Mouse (Mus musculus) neural tube, embryonic 11.5 days (tissue): Measurements from ENCODE around the gene Zfp426. TPM values are rescaled to one million over a fixed set of nuclear protein-coding genes. Genes with fewer than 3 reads are reported as not detected.

ENCODE experiments used
- ATAC-seq: fragments of 200-750 bp; cut with Nextera tagmentation; 2 replicates; pipeline ENCODE4 v1.8.0; 2017; ENCODE audit warnings: moderate number of reproducible peaks, mild to moderate bottlenecking, moderate TSS enrichment, moderate library complexity; ENCODE audit not compliant: insufficient read depth, low FRiP score, low TSS enrichment
- DNase-seq: peaks from one replicate; pipeline ENCODE4 v3.0.0-alpha.2; 2015; ENCODE audit warnings: low spot score
- H3K27ac ChIP-seq: fragments of 300-500 bp; sonication (generic); 2 replicates; pipeline ENCODE4 v1.5.1; 2014; ENCODE audit warnings: low read depth, mild to moderate bottlenecking, low read length
- H3K27me3 ChIP-seq: fragments of 300-500 bp; sonication (generic); 2 replicates; pipeline ENCODE4 v1.6.1; 2014; ENCODE audit warnings: mild to moderate bottlenecking, low read length, mixed read lengths; ENCODE audit not compliant: control insufficient read depth, insufficient read depth
- H3K36me3 ChIP-seq: fragments of 300-500 bp; sonication (generic); 2 replicates; pipeline ENCODE4 v1.6.1; 2014; ENCODE audit warnings: mild to moderate bottlenecking, low read length, moderate library complexity, mixed read lengths; ENCODE audit not compliant: control insufficient read depth, insufficient read depth
- H3K4me1 ChIP-seq: fragments of 300-500 bp; sonication (generic); 2 replicates; pipeline ENCODE4 v1.6.1; 2014; ENCODE audit warnings: low read length, mixed read lengths; ENCODE audit not compliant: control insufficient read depth, insufficient read depth
- H3K4me2 ChIP-seq: fragments of 300-500 bp; sonication (generic); 2 replicates; pipeline ENCODE4 v1.6.1; 2014; ENCODE audit warnings: low read depth, mild to moderate bottlenecking, moderate library complexity
- H3K4me3 ChIP-seq: fragments of 300-500 bp; sonication (generic); 2 replicates; pipeline ENCODE4 v1.5.1; 2014; ENCODE audit warnings: low read depth, low read length
- H3K9ac ChIP-seq: fragments of 300-500 bp; sonication (generic); 2 replicates; pipeline ENCODE4 v1.6.1; 2014; ENCODE audit warnings: mild to moderate bottlenecking, low read length
- H3K9me3 ChIP-seq: fragments of 300-500 bp; sonication (generic); 2 replicates; pipeline ENCODE4 v1.6.1; 2016; ENCODE audit warnings: low read length; ENCODE audit not compliant: control insufficient read depth
- WGBS: fragments of 180-500 bp; shearing (Covaris S2); extraction: QIAGEN DNeasy Blood & Tissue Kit; methylation state at CpG from one replicate; pipeline ENCODE4 v1.1.7; 2014; 5-methylcytosine and 5-hydroxymethylcytosine counted together
- polyA plus RNA-seq: library from polyadenylated mRNA; unstranded; fragments of >200 nt; fragmentation: Nextera tagmentation; extraction: Ambion mirVana; gene quantifications from 2 replicates; pipeline ENCODE4 v1.2.1, GENCODE M21; 2014

The Zfp426 gene
- polyA plus RNA-seq, 1 experiment from 2014 or later, result 37.6 TPM

DNA sequence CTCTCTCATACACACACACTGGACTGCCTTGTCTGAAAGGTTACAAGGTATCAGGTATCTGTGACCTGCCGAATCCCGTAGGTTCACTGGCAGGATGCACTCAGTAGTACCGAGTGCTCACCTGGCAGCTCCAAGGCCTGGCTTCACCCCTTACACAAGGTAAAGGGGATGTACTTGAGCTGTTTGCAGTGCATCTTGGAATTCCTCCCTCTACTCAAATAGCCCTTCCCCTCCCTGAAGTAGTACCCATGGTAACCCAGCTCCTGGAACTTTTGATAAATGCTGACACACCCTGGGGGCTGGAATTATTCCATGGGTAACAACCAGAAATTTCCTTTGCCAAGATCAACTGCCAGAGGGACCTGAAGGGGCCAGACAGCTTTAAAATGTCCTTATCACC is 21.5 kb upstream of the Zfp426 start:
- WGBS, result 91% methylated on average over 3 of the region's 3 CpGs
- H3K36me3 ChIP-seq, result peaks cover 7% of the 10 kb centered on the region
- no peaks in the 10 kb centered on the region for H3K9me3 ChIP-seq
- DNase-seq (no peak), ATAC-seq (no peak)
- H3K27ac ChIP-seq, result no peak overlapping the region
- no peak overlapping the region for H3K4me3 ChIP-seq
- H3K9ac ChIP-seq, result no peak overlapping the region
- H3K4me2 ChIP-seq, result no peak overlapping the region
- peaks cover 7% of the 10 kb centered on the region; the same call in 1 of the 2 replicates for H3K4me1 ChIP-seq
- no peaks in the 10 kb centered on the region for H3K27me3 ChIP-seq

DNA sequence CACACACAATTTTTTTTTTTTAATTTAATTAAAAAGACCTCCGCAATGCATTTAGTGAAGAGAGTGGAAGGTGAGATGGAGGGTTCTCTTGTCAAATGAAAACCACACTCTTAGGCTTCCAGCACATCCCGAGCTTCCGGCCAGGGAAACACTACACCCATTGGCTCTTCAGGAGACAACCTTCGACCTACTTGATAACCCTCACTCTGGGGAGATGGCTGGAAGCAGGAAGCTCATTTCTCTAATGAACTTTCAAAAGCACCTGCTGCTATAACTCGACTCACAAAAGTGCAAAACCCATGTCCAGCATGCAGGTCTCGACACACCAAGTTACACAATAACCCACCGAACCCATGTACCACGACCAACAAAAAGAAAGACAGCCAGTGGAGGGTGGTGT is 20.2 kb upstream of the Zfp426 start:
- H3K4me3 ChIP-seq, result no peak overlapping the region
- no peak for ATAC-seq
- DNase-seq, result no peak
- no peak overlapping the region for H3K9ac ChIP-seq
- no peak overlapping the region for H3K4me2 ChIP-seq
- H3K36me3 ChIP-seq, result peaks cover 7% of the 10 kb centered on the region; the same call in 1 of the 2 replicates
- 90% methylated on average over 8 of the region's 8 CpGs for WGBS
- H3K4me1 ChIP-seq, result no peaks in the 10 kb centered on the region
- no peaks in the 10 kb centered on the region for H3K9me3 ChIP-seq
- H3K27ac ChIP-seq, result no peak overlapping the region
- no peaks in the 10 kb centered on the region for H3K27me3 ChIP-seq

DNA sequence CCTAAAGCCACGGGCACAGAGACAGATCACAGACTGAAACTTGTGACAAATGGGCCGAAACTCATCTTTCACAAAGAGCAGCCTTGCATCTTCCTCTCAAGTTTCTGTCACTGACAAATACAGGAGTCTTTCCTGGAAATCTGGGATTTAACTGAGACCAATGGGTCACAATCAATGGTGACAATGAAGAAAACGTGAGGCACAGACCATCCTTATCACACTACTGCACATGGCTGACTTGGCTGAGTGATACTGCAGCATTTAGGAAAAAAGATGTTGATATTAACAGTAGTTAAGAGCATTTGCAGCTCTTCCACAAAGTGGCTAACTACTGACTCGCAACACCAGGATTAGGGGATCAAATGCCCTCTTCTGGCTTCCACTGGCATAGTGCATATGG is 19.1 kb upstream of the Zfp426 start:
- no peaks in the 10 kb centered on the region for H3K9me3 ChIP-seq
- H3K4me1 ChIP-seq, result no peaks in the 10 kb centered on the region
- WGBS, result 94% methylated on average over 4 of the region's 4 CpGs
- H3K27ac ChIP-seq, result no peak overlapping the region
- H3K4me2 ChIP-seq, result no peak overlapping the region
- H3K36me3 ChIP-seq, result peaks cover 9% of the 10 kb centered on the region; the same call in 1 of the 2 replicates
- no peak for DNase-seq
- no peak overlapping the region for H3K9ac ChIP-seq
- no peaks in the 10 kb centered on the region for H3K27me3 ChIP-seq
- no peak for ATAC-seq
- no peak overlapping the region for H3K4me3 ChIP-seq

DNA sequence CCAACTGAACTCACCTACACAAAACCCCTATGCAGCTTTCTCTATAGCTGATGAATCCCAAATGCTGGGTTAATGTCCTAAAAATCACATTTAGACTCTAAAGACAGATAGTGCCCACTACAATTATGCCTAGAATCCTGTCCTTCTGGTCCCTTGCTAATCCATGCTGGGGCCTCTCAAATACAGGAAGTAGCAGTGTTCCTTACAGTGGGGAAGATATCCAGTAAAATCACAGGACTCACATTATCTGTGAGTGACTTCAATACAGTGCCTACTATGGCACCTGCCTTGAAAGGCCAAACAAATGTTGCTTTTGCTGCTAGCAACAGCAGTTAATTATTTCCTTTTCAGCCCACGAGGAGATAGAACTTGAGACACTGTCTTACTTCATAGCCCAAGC is 17.8 kb upstream of the Zfp426 start:
- no peak for DNase-seq
- 75% methylated on average over 1 of the region's 1 CpGs for WGBS
- Histone ChIP-seq H3K4me3 (no peak overlapping the region), H3K36me3 (peaks cover 9% of the 10 kb centered on the region), H3K9ac (no peak overlapping the region), H3K27ac (no peak overlapping the region), H3K9me3 (no peaks in the 10 kb centered on the region), H3K4me1 (no peaks in the 10 kb centered on the region), H3K27me3 (no peaks in the 10 kb centered on the region), H3K4me2 (no peak overlapping the region)
- no peak for ATAC-seq

DNA sequence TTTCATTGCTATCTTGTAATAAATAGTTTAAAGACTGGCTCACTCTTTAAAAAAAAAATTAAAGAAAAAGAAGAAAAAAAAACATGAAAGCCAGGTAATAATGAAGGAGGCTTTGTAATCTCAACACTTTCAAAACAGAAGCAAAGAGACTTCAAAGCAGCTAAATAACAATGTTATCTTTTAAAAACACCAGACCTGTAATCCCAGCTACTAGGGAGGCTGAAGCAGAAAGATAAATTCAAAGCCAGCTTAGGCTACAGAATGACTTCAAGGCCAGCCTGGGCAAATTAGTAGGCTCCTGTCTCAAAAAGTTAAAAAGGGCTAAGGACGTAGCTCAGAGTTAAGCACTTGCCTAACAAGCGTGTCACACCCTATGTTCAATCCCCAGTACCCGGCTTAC is 17.1 kb upstream of the Zfp426 start:
- DNase-seq (no peak), ATAC-seq (no peak)
- no peak overlapping the region for H3K4me2 ChIP-seq
- H3K9ac ChIP-seq, result no peak overlapping the region
- no peaks in the 10 kb centered on the region for H3K9me3 ChIP-seq
- no peak overlapping the region for H3K4me3 ChIP-seq
- peaks cover 9% of the 10 kb centered on the region for H3K36me3 ChIP-seq
- H3K27ac ChIP-seq, result no peak overlapping the region
- 89% methylated on average over 3 of the region's 3 CpGs for WGBS
- no peaks in the 10 kb centered on the region for H3K4me1 ChIP-seq
- no peaks in the 10 kb centered on the region for H3K27me3 ChIP-seq

DNA sequence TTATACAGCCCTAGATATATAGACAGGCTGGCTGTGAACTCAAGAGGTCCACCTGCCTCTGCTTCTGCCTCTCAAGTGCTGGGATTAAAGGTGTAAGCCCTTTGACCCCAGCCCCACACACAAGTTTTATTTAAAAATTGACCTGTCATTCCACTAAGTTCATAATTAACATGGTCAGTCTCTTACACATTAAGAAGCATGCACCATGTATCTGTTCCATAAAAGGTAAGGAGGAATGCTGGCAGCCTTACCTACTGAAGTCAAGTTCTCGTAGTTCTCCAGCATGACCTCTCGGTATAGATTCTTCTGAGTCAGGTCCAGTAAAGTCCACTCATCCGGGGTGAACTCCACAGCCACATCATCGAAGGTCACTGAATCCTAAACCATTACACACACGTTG is 12.3 kb upstream of the Zfp426 start:
- Histone ChIP-seq H3K4me2 (no peak overlapping the region), H3K27me3 (no peaks in the 10 kb centered on the region), H3K9me3 (no peaks in the 10 kb centered on the region), H3K9ac (no peak overlapping the region), H3K4me1 (no peaks in the 10 kb centered on the region), H3K36me3 (peaks cover 24% of the 10 kb centered on the region), H3K4me3 (no peak overlapping the region), H3K27ac (no peak overlapping the region)
- no peak for ATAC-seq
- no peak for DNase-seq
- 89% methylated on average over 5 of the region's 5 CpGs for WGBS

DNA sequence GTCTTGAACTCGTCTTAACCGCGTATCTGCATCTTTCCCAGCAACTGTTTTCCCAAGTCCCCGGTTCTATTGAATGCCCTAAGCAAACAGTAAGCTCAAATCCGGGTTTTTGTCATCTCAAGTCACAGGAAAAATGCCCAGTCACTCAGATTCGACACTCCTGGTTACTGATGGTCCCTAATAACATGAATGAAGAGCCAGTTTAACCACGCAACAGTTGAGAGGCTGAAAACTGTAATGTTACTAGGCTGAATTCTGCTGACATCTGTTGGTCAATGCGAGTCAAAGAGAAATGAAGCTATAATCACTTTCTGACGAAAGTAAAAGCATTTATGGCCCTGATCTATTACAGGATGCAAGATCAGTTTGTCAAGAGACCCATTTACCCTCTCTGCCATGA is 735 bp upstream of the Zfp426 start:
- Histone ChIP-seq H3K4me1 (peaks cover 8% of the 10 kb centered on the region; the same call in 1 of the 2 replicates), H3K9ac (peak overlapping the region; percentile 76), H3K9me3 (no peaks in the 10 kb centered on the region), H3K4me2 (peak overlapping the region; percentile 62), H3K27me3 (no peaks in the 10 kb centered on the region), H3K27ac (peak overlapping the region; percentile 76), H3K4me3 (peak overlapping the region; percentile 71), H3K36me3 (peaks cover 7% of the 10 kb centered on the region)
- DNase-seq, result no peak
- ATAC-seq, result no peak
- 12% methylated on average over 9 of the region's 9 CpGs for WGBS

DNA sequence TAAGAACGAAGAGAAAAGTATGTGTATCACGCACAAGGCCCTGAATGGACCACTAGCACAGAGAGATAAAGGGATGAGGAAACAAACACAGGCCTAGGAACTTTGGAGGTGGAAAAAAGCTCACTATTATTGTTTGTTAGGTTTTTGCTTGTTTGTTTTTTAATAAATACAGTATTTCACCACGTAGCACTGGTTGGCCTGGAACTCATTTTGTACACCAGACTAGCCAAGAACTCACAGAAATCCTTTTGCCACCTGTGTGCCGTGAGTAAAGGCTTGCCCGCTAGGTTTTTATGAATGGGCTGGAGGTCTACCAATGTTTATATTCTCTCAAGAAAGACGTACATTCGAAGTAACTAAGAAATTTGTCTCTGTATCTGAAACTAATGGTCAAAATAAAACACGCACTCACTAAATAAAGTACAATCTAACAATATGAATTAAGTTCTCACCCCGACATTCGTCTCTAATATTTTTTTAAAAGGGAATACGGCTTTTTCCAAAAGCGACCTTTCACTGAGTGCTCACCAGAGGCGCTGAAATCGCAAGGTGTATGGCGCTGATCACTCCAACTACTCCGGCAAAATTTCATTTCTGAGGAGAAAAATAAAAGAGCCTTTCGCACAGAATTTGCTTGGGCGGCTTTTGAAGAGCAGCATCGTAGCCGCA is 554 bp downstream of the Zfp426 start:
- peak overlapping the region; percentile 62 for H3K4me2 ChIP-seq
- no peaks in the 10 kb centered on the region for H3K27me3 ChIP-seq
- peaks cover 2% of the 10 kb centered on the region for H3K36me3 ChIP-seq
- DNase-seq (no peak), ATAC-seq (no peak)
- WGBS, result 12% methylated on average over 20 of the region's 20 CpGs
- peak overlapping the region; percentile 76 for H3K9ac ChIP-seq
- H3K27ac ChIP-seq, result peak overlapping the region; percentile 76; the same call in 1 of the 2 replicates
- peaks cover 8% of the 10 kb centered on the region; the same call in 1 of the 2 replicates for H3K4me1 ChIP-seq
- peak overlapping the region; percentile 71 for H3K4me3 ChIP-seq
- H3K9me3 ChIP-seq, result no peaks in the 10 kb centered on the region

DNA sequence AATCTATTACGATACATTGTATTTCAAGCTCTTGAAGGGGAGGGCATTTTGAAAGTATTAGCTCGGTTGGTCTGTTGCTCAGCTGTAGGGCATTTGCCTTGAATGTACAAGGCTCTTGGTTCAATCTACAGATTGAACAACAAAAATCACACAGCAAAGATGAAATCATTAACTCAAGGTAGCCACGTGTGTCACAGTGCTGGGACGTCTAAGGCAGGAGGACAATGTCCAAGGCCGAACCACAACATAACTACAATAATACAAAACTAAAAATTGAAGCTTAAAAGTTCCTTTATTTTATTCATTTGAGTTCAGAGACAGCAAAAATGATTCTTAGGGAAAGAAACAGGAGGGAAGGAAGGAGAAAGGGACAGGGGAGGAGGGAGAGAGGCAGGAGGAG is 3.0 kb downstream of the Zfp426 start:
- ATAC-seq (no peak), DNase-seq (no peak)
- Histone ChIP-seq H3K27me3 (no peaks in the 10 kb centered on the region), H3K36me3 (peaks cover 2% of the 10 kb centered on the region; the same call in 1 of the 2 replicates), H3K9ac (no peak overlapping the region), H3K4me1 (peaks cover 8% of the 10 kb centered on the region; the same call in 1 of the 2 replicates), H3K9me3 (no peaks in the 10 kb centered on the region), H3K4me3 (no peak overlapping the region), H3K27ac (no peak overlapping the region), H3K4me2 (no peak overlapping the region)
- WGBS, result 93% methylated on average over 5 of the region's 5 CpGs
